Mouse (Mus musculus) forebrain, postnatal 0 days (tissue): Measurements from ENCODE around the gene Rpl12. TPM values are rescaled to one million over a fixed set of nuclear protein-coding genes. Genes with fewer than 3 reads are reported as not detected.
"Not testable (repeated sequence)": the region's sequence is repeated elsewhere in the genome, so short reads cannot be mapped to it uniquely, and the experiment has no call there.

ENCODE experiments used
- ATAC-seq: fragments of 200-750 bp; cut with Nextera tagmentation; 2 replicates; pipeline ENCODE4 v1.8.0; 2017; ENCODE audit warnings: mild to moderate bottlenecking, moderate library complexity
- DNase-seq: peaks from one replicate; pipeline ENCODE4 v3.0.0-alpha.2; 2015
- H3K27ac ChIP-seq: fragments of 300-500 bp; sonication (generic); 2 replicates; pipeline ENCODE4 v1.5.1; 2014; ENCODE audit warnings: low read depth, mild to moderate bottlenecking, antibody characterized with exemption, low read length, moderate library complexity, mixed read lengths
- H3K27me3 ChIP-seq: fragments of 300-500 bp; sonication (generic); 2 replicates; pipeline ENCODE4 v1.6.1; 2014; ENCODE audit warnings: mild to moderate bottlenecking, low read length, mixed read lengths; ENCODE audit not compliant: insufficient read depth
- H3K36me3 ChIP-seq: fragments of 300-500 bp; sonication (generic); 2 replicates; pipeline ENCODE4 v1.6.1; 2014; ENCODE audit warnings: mild to moderate bottlenecking, moderate library complexity; ENCODE audit not compliant: insufficient read depth
- H3K4me1 ChIP-seq: fragments of 300-500 bp; sonication (generic); 2 replicates; pipeline ENCODE4 v1.6.1; 2014; ENCODE audit warnings: antibody characterized with exemption; ENCODE audit not compliant: insufficient read depth
- H3K4me2 ChIP-seq: fragments of 300-500 bp; sonication (generic); 2 replicates; pipeline ENCODE4 v1.6.1; 2014; ENCODE audit warnings: low read depth, mild to moderate bottlenecking, moderate library complexity
- H3K4me3 ChIP-seq: fragments of 300-500 bp; sonication (generic); 2 replicates; pipeline ENCODE4 v1.5.1; 2014; ENCODE audit warnings: low read depth, low read length, mixed read lengths
- H3K9ac ChIP-seq: fragments of 300-500 bp; sonication (generic); 2 replicates; pipeline ENCODE4 v1.6.1; 2014; ENCODE audit warnings: mild to moderate bottlenecking
- H3K9me3 ChIP-seq: fragments of 300-500 bp; sonication (generic); 2 replicates; pipeline ENCODE4 v1.6.1; 2016; ENCODE audit warnings: low read length
- CTCF ChIP-seq: sonication (generic); IDR thresholded peaks from 2 replicates; pipeline ENCODE4 v1.5.1; 2016; ENCODE audit warnings: antibody characterized with exemption, control low read depth, low read depth
- WGBS: fragments of 180-500 bp; shearing (Covaris S2); extraction: QIAGEN DNeasy Blood & Tissue Kit; methylation state at CpG from one replicate; pipeline ENCODE4 v1.1.7; 2014; 5-methylcytosine and 5-hydroxymethylcytosine counted together
- polyA plus RNA-seq: library from polyadenylated mRNA; unstranded; fragments of >200 nt; fragmentation: Nextera tagmentation; extraction: Ambion mirVana; gene quantifications from 2 replicates; pipeline ENCODE4 v1.2.1, GENCODE M21; 2015
- total RNA-seq: library from RNA; depleted of rRNA; stranded (reverse); fragments of >200 nt; gene quantifications from 2 replicates; pipeline ENCODE4 v1.2.3, GENCODE M21; 2014; rRNA removed

Rpl12 gene
- total and polyA plus RNA-seq, 2 experiments from 2014 or later, result 102 to 266 TPM

- Histone ChIP-seq H3K4me3 (no peak overlapping the region), H3K36me3 (peaks cover 23% of the 10 kb centered on the region), H3K4me1 (no peaks in the 10 kb centered on the region), H3K9ac (no peak overlapping the region), H3K27ac (no peak overlapping the region), H3K9me3 (no peaks in the 10 kb centered on the region), H3K4me2 (no peak overlapping the region), H3K27me3 (no peaks in the 10 kb centered on the region)
- DNase-seq, result no peak
- no peak for TF ChIP-seq CTCF
- WGBS, result 80% methylated on average over 4 of the region's 4 CpGs
- no peak for ATAC-seq
These were observed 36.4 kb downstream of the Rpl12 start for GRCm38 (mm10) chr2:32997792-32998191.

GRCm38 (mm10) chr2:32999752-33000151 lies 38.4 kb downstream of the Rpl12 start:
- Histone ChIP-seq H3K9ac (no peak overlapping the region), H3K4me2 (no peak overlapping the region), H3K27ac (no peak overlapping the region), H3K36me3 (peaks cover 40% of the 10 kb centered on the region), H3K4me3 (no peak overlapping the region), H3K4me1 (no peaks in the 10 kb centered on the region), H3K27me3 (no peaks in the 10 kb centered on the region), H3K9me3 (no peaks in the 10 kb centered on the region)
- 88% methylated on average over 2 of the region's 2 CpGs for WGBS
- TF ChIP-seq CTCF, result no peak
- no peak for ATAC-seq
- no peak for DNase-seq

- ATAC-seq, result no peak
- WGBS, result 85% methylated on average over 7 of the region's 7 CpGs
- no peak for TF ChIP-seq CTCF
- no peaks in the 10 kb centered on the region for H3K4me1 ChIP-seq
- H3K27me3 ChIP-seq, result no peaks in the 10 kb centered on the region
- H3K27ac ChIP-seq, result no peak overlapping the region
- no peak overlapping the region for H3K4me2 ChIP-seq
- peaks cover 52% of the 10 kb centered on the region for H3K36me3 ChIP-seq
- H3K9me3 ChIP-seq, result no peaks in the 10 kb centered on the region
- no peak overlapping the region for H3K4me3 ChIP-seq
- H3K9ac ChIP-seq, result no peak overlapping the region
- DNase-seq, result no peak
These were observed 40.8 kb downstream of the Rpl12 start for GRCm38 (mm10) chr2:33002144-33002543.

GRCm38 (mm10) chr2:33005041-33005440 lies 43.7 kb downstream of the Rpl12 start:
- no peak overlapping the region for H3K9ac ChIP-seq
- 54% methylated on average over 5 of the region's 5 CpGs for WGBS
- peaks cover 47% of the 10 kb centered on the region for H3K36me3 ChIP-seq
- peak; percentile 22 for DNase-seq
- H3K27ac ChIP-seq, result no peak overlapping the region
- no peaks in the 10 kb centered on the region for H3K4me1 ChIP-seq
- H3K9me3 ChIP-seq, result no peaks in the 10 kb centered on the region
- no peaks in the 10 kb centered on the region for H3K27me3 ChIP-seq
- no peak overlapping the region for H3K4me2 ChIP-seq
- TF ChIP-seq CTCF, result no peak
- no peak overlapping the region for H3K4me3 ChIP-seq
- ATAC-seq, result no peak

- peaks cover 30% of the 10 kb centered on the region for H3K36me3 ChIP-seq
- H3K9me3 ChIP-seq, DNase-seq, H3K4me3 ChIP-seq, H3K4me1 ChIP-seq, ATAC-seq, H3K27ac ChIP-seq, H3K4me2 ChIP-seq, H3K9ac ChIP-seq, H3K27me3 ChIP-seq: not testable (repeated sequence)
- TF ChIP-seq CTCF, result peak; percentile 35
- WGBS, result 87% methylated on average over 4 of the region's 4 CpGs
These were observed 47.7 kb downstream of the Rpl12 start for GRCm38 (mm10) chr2:33009055-33009454.

GRCm38 (mm10) chr2:33014877-33015276 lies 53.5 kb downstream of the Rpl12 start:
- peak; percentile 86 for ATAC-seq
- peak; percentile 66 for DNase-seq

More at GRCm38 (mm10) chr2:33014877-33015276, 53.5 kb downstream of the Rpl12 start:
- H3K27ac ChIP-seq, result no peak overlapping the region
- H3K4me3 ChIP-seq, result no peak overlapping the region
- WGBS, result 53% methylated on average over 5 of the region's 5 CpGs
- no peak for TF ChIP-seq CTCF
- no peaks in the 10 kb centered on the region for H3K9me3 ChIP-seq
- no peak overlapping the region for H3K4me2 ChIP-seq
- H3K4me1 ChIP-seq, result no peaks in the 10 kb centered on the region
- H3K27me3 ChIP-seq, result no peaks in the 10 kb centered on the region
- no peak overlapping the region for H3K9ac ChIP-seq
- H3K36me3 ChIP-seq, result peaks cover 7% of the 10 kb centered on the region

Other genes with a start within 250 kb of the Rpl12 start
- gene Cdk9, start 248.5 kb upstream of the Rpl12 start, total RNA-seq, result 90.5 and 94.5 TPM in 2 replicates
- gene Cdk9, start 248.5 kb upstream of the Rpl12 start, polyA plus RNA-seq, result 66.5 and 67.5 TPM in 2 replicates
- gene Sh2d3c, start 240.5 kb upstream of the Rpl12 start, total RNA-seq, result 16.5 and 24.1 TPM in 2 replicates
- gene Sh2d3c, start 240.5 kb upstream of the Rpl12 start, polyA plus RNA-seq, result 41.3 and 48.9 TPM in 2 replicates
- gene 6330409D20Rik, start 220.5 kb upstream of the Rpl12 start, total RNA-seq, result 2.1 and 4.3 TPM in 2 replicates
- gene 6330409D20Rik, start 220.5 kb upstream of the Rpl12 start, polyA plus RNA-seq, result 2.2 and 2.9 TPM in 2 replicates
- gene Tor2a, start 204.3 kb upstream of the Rpl12 start, total RNA-seq, result 51.4 and 54.3 TPM in 2 replicates
- 40.7 and 44.8 TPM in 2 replicates for gene Tor2a, start 204.3 kb upstream of the Rpl12 start, polyA plus RNA-seq
- 1.00 and 1.8 TPM in 2 replicates for gene Ttc16, start 185.9 kb upstream of the Rpl12 start, total RNA-seq
- gene Ttc16, start 185.9 kb upstream of the Rpl12 start, polyA plus RNA-seq, result 0.68 and 1.2 TPM in 2 replicates
- gene Ptrh1, start 185.8 kb upstream of the Rpl12 start, total RNA-seq, result 2.4 and 5.5 TPM in 2 replicates
- 4.0 and 4.8 TPM in 2 replicates for gene Ptrh1, start 185.8 kb upstream of the Rpl12 start, polyA plus RNA-seq
- 1.0 and 1.2 TPM in 2 replicates for gene Cfap157, start 177.1 kb upstream of the Rpl12 start, total RNA-seq
- 0.94 and 2.8 TPM in 2 replicates for gene Cfap157, start 177.1 kb upstream of the Rpl12 start, polyA plus RNA-seq
- 109 and 135 TPM in 2 replicates for gene Stxbp1, start 114.3 kb upstream of the Rpl12 start, total RNA-seq
- 268 and 350 TPM in 2 replicates for gene Stxbp1, start 114.3 kb upstream of the Rpl12 start, polyA plus RNA-seq
- gene Fam129b, start 85.4 kb upstream of the Rpl12 start, total RNA-seq, result 38.1 and 43.9 TPM in 2 replicates
- 26.6 and 27.7 TPM in 2 replicates for gene Fam129b, start 85.4 kb upstream of the Rpl12 start, polyA plus RNA-seq
- gene Lrsam1, start 55 bp downstream of the Rpl12 start, total RNA-seq, result 23.1 and 28.7 TPM in 2 replicates
- 12.7 and 17.4 TPM in 2 replicates for gene Lrsam1, start 55 bp downstream of the Rpl12 start, polyA plus RNA-seq
- 18.9 and 26.9 TPM in 2 replicates for gene Slc2a8, start 20.5 kb downstream of the Rpl12 start, total RNA-seq
- 22.8 and 24.6 TPM in 2 replicates for gene Slc2a8, start 20.5 kb downstream of the Rpl12 start, polyA plus RNA-seq
- gene Garnl3, start 170.1 kb downstream of the Rpl12 start, total RNA-seq, result 114 and 139 TPM in 2 replicates
- gene Garnl3, start 170.1 kb downstream of the Rpl12 start, polyA plus RNA-seq, result 43.7 and 49.8 TPM in 2 replicates